Comparison of ENCODE assay signal across 20 mouse cellular contexts in the genomic region with DNA sequence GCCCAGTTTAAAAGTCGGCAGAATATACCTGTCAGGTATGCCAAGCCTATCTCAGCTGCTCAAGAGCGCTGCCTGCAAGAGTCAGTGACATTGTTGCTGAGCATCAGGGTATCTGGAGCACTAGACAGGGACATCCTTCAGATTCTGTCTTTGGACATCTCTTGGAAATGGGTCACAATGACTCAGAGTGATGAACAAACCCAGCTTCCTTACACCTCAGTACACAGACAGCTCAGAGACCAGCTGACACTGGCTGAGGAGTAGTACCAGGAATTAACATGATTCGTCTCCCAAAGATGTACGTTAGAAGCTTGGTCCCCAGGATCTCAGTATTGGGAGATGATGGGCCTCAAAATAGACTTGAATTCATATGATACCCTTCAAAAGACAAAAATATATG.
DNase-seq lines count a peak whose midpoint lies in the region; ATAC-seq and TF ChIP-seq lines count a peak whose summit lies in the region.
"Had no signal": no experiment of that assay in that cellular context is flagged by ENCODE, and none has a peak within 500 bp of the region (broad histone marks: within the 10 kb centered on the region; RNA-seq: fewer than 3 reads in every experiment).

No protein-coding gene starts in this region.

- no peaks in the 10 kb centered on the region for H3K79me2 ChIP-seq in C2C12 (ENCODE audit: control insufficient read depth, insufficient read depth)

- H3K4me2 ChIP-seq in forebrain, embryonic 15.5 days (replicated peaks) = no peak overlapping the region
- H3K4me2 ChIP-seq: embryonic facial prominence, embryonic 12.5 days; forebrain, embryonic 12.5 days; heart, embryonic 13.5 days; hindbrain, embryonic 15.5 days had no signal

- no peaks in the 10 kb centered on the region for H3K36me3 ChIP-seq in forebrain, embryonic 10.5 days (replicated peaks)
- H3K36me3 ChIP-seq in forebrain, embryonic 15.5 days = no peaks in the 10 kb centered on the region
- H3K36me3 ChIP-seq in C2C12 (ENCODE audit: control insufficient read depth, insufficient read depth) = no peaks in the 10 kb centered on the region
- H3K36me3 ChIP-seq: embryonic facial prominence, embryonic 12.5 days; forebrain, embryonic 12.5 days; heart, embryonic 13.5 days; hindbrain, embryonic 15.5 days had no signal

- no peaks in the 10 kb centered on the region for H3K27me3 ChIP-seq in cerebellum, adult 2 months (ENCODE audit: control insufficient read depth, insufficient read depth, low read length)
- no peaks in the 10 kb centered on the region for H3K27me3 ChIP-seq in forebrain, embryonic 10.5 days (ENCODE audit: poor library complexity, severe bottlenecking)
- H3K27me3 ChIP-seq in forebrain, embryonic 15.5 days = no peaks in the 10 kb centered on the region
- no peaks in the 10 kb centered on the region for H3K27me3 ChIP-seq in C2C12 (ENCODE audit: control insufficient read depth, insufficient read depth, insufficient read length)
- no peaks in the 10 kb centered on the region for H3K27me3 ChIP-seq in Patski
- H3K27me3 ChIP-seq: embryonic facial prominence, embryonic 12.5 days; forebrain, embryonic 12.5 days; heart, embryonic 13.5 days; hindbrain, embryonic 15.5 days had no signal

- ATAC-seq in forebrain, embryonic 15.5 days (replicated peaks) = no peak
- ATAC-seq in Patski = no peak
- ATAC-seq in megakaryocyte progenitor cell, adult 5-6 weeks (replicated peaks; ENCODE audit: poor library complexity) = no peak
- ATAC-seq: forebrain, postnatal 0 days; intestine, embryonic 16.5 days had no signal

- no peak for TF ChIP-seq CTCF in cerebellum, adult 2 months (IDR thresholded peaks at IDR 0.05; ENCODE audit: borderline replicate concordance, insufficient read depth, low read depth, low read length)
- no peak for TF ChIP-seq CTCF in C2C12 (IDR thresholded peaks at IDR 0.05; ENCODE audit: control insufficient read depth, insufficient read depth, insufficient read length)
- no peak for TF ChIP-seq CTCF in Patski (IDR thresholded peaks at IDR 0.05)

- in situ Hi-C loops in Patski (cut with MboI; ENCODE audit: low pct_unique_long_range_greater_than_20kb) = no loop called here

- no peak overlapping the region for H3K4me3 ChIP-seq in cerebellum, adult 2 months (replicated peaks; ENCODE audit: insufficient read depth, low read depth, low read length)
- H3K4me3 ChIP-seq in forebrain, embryonic 10.5 days = no peak overlapping the region
- no peak overlapping the region for H3K4me3 ChIP-seq in forebrain, embryonic 15.5 days
- no peak overlapping the region for H3K4me3 ChIP-seq in C2C12 (ENCODE audit: insufficient read depth, poor library complexity, severe bottlenecking)
- H3K4me3 ChIP-seq: embryonic facial prominence, embryonic 12.5 days; forebrain, embryonic 12.5 days; heart, embryonic 13.5 days; hindbrain, embryonic 15.5 days had no signal

- DNase-seq in cerebellum, adult 2 months = peak; percentile 27 to 79
- DNase-seq in cerebellum, adult 8-10 months = no peak
- peak; percentile 9 for DNase-seq in forebrain, embryonic 10.5 days (ENCODE audit: extremely low spot score, low spot score)
- DNase-seq in Patski (ENCODE audit: low read depth, low spot score) (peak; percentile 6), liver (no peak)
- DNase-seq: adrenal gland, adult 8-10 months; B cell, adult 2 months; forebrain, postnatal 0 days; gastrocnemius, postnatal 36 days; heart, adult 11 months; heart, postnatal 36 days; kidney, adult 2 months had no signal

- 51% methylated on average over 4 of the region's 4 CpGs for WGBS in cerebellum, adult 2 months
- 86% methylated on average over 4 of the region's 4 CpGs for WGBS in forebrain, embryonic 10.5 days
- 91% methylated on average over 4 of the region's 4 CpGs for WGBS in forebrain, embryonic 15.5 days

- H3K9ac ChIP-seq in forebrain, embryonic 15.5 days (replicated peaks) = no peak overlapping the region
- H3K9ac ChIP-seq: embryonic facial prominence, embryonic 12.5 days; forebrain, embryonic 12.5 days; forebrain, postnatal 0 days; heart, embryonic 13.5 days; hindbrain, embryonic 15.5 days had no signal

- H3K79me3 ChIP-seq in C2C12 (ENCODE audit: low read depth) = no peaks in the 10 kb centered on the region

- H3K9me3 ChIP-seq in forebrain, embryonic 10.5 days = no peaks in the 10 kb centered on the region
- H3K9me3 ChIP-seq in forebrain, embryonic 15.5 days = no peaks in the 10 kb centered on the region
- H3K9me3 ChIP-seq: embryonic facial prominence, embryonic 12.5 days; forebrain, embryonic 12.5 days; heart, embryonic 13.5 days; hindbrain, embryonic 15.5 days had no signal

- POLR2A ChIA-PET in Patski (lab: Charles Lee) = no interaction called here

- H3K4me1 ChIP-seq in cerebellum, adult 2 months (ENCODE audit: control insufficient read depth, insufficient read depth, low read length) = peaks cover 22% of the 10 kb centered on the region; the same call in 1 of the 2 replicates
- H3K4me1 ChIP-seq in forebrain, embryonic 10.5 days = peaks cover 5% of the 10 kb centered on the region; the same call in 1 of the 2 replicates
- no peaks in the 10 kb centered on the region for H3K4me1 ChIP-seq in forebrain, embryonic 15.5 days
- H3K4me1 ChIP-seq: embryonic facial prominence, embryonic 12.5 days; forebrain, embryonic 12.5 days; heart, embryonic 13.5 days; hindbrain, embryonic 15.5 days had no signal

- CTCF ChIA-PET in Patski (lab: Charles Lee) = interaction anchor here (1.0 kb wide), 1 partner anchor 53 kb away, joined by 3 read pairs; no protein-coding TSS in a partner anchor

- H3ac ChIP-seq in C2C12 (ENCODE audit: control insufficient read depth, insufficient read length, low read depth) = no peak overlapping the region

- H3K27ac ChIP-seq in cerebellum, adult 2 months (ENCODE audit: insufficient read depth, low read length) = no peak overlapping the region
- no peak overlapping the region for H3K27ac ChIP-seq in forebrain, embryonic 10.5 days
- H3K27ac ChIP-seq in forebrain, embryonic 15.5 days (replicated peaks) = no peak overlapping the region
- H3K27ac ChIP-seq: embryonic facial prominence, embryonic 12.5 days; forebrain, embryonic 12.5 days; heart, embryonic 13.5 days; hindbrain, embryonic 15.5 days had no signal

- no peak for TF ChIP-seq POLR2A in cerebellum, adult 2 months (IDR thresholded peaks at IDR 0.05; ENCODE audit: borderline replicate concordance, insufficient read depth, low read length)

TF ChIP-seq in C2C12, 6 proteins besides CTCF, POLR2A, EP300 and RAD21:
- peak; percentile 5 for TF ChIP-seq MYOD1 (IDR thresholded peaks at IDR 0.05; ENCODE audit: control insufficient read depth, insufficient read length, low read depth)
- TF ChIP-seq USF1 (IDR thresholded peaks at IDR 0.05; ENCODE audit: low read depth) = no peak

Comparison
In these comparisons a context has a peak if more than half of its experiments do, and no peak if none do; other contexts are left out.
1. DNase-seq: peak in cerebellum, adult 2 months (2 of 2), forebrain, embryonic 10.5 days (single experiment) and Patski (single experiment); none in cerebellum, adult 8-10 months (single experiment) and liver (single experiment).